Mouse (Mus musculus) heart, adult 2 months (tissue): ENCODE results near the gene Catsperz.
A peak's percentile ranks its signal among the peaks of the same experiment; 100 is the strongest.

Experiments
- CTCF ChIP-seq: fragments of 200-600 bp; IDR thresholded peaks from 2 replicates; pipeline ENCODE4 v1.8.1; 2022; ENCODE audit warnings: antibody characterized with exemption, mild to moderate bottlenecking, moderate library complexity
- POLR2A ChIP-seq: fragments of 200-500 bp; IDR thresholded peaks from 2 replicates; pipeline ENCODE4 v1.6.1; 2011; ENCODE audit warnings: mild to moderate bottlenecking, low read depth, low read length, control low read depth; ENCODE audit not compliant: insufficient read depth

GRCm38 (mm10) chr19:6920741-6921636, 4.2 kb downstream of the Catsperz start:
- TF ChIP-seq POLR2A (no peak), CTCF (0 out of 2 replicates have a peak, but pooled peaks have one; percentile 21)
